Mouse (Mus musculus): Measurements from ENCODE around the gene Vmn2r118.

Vmn2r118 gene

GRCm38 (mm10) chr17:55625092-55625491, at the start of gene Vmn2r118:
TSS of gene Vmn2r118 (minus strand) at chr17:55625192.
- no peak for DNase-seq

- no peak for DNase-seq
Measured at GRCm38 (mm10) chr17:55661099-55661498, 36.1 kb upstream of the Vmn2r118 start.

GRCm38 (mm10) chr17:55590838-55591237, 34.2 kb downstream of the Vmn2r118 start:
- no peak for DNase-seq

- DNase-seq, result no peak
Measured at GRCm38 (mm10) chr17:55561774-55562173, 63.2 kb downstream of the Vmn2r118 start.

GRCm38 (mm10) chr17:55548476-55548875, 76.5 kb downstream of the Vmn2r118 start:
- no peak for DNase-seq

All from kidney, postnatal 14 days (tissue).